Mouse (Mus musculus): ENCODE measurements at regions not wholly inside any gene's neighbourhood (a gene's known extent, or its start where the extent isn't known, plus 50 kb on each side); places are given as distances from the start of the nearest gene placed in this dataset.

GRCm38 (mm10) chr2:51316452-51316851, 167.5 kb upstream of the Rnd3 start:
- no peak for TF ChIP-seq GATA4 (IDR thresholded peaks at IDR 0.05; ENCODE audit: insufficient replicate concordance, low read length)

- TF ChIP-seq GATA4 (IDR thresholded peaks at IDR 0.05; ENCODE audit: insufficient replicate concordance, low read length), result no peak
Observed at GRCm38 (mm10) chr2:51313414-51313813, 164.5 kb upstream of the Rnd3 start.

- no peak for TF ChIP-seq GATA4 (IDR thresholded peaks at IDR 0.05; ENCODE audit: insufficient replicate concordance, low read length)
Observed at GRCm38 (mm10) chr2:51306257-51306656, 157.3 kb upstream of the Rnd3 start.

- TF ChIP-seq GATA4 (IDR thresholded peaks at IDR 0.05; ENCODE audit: insufficient replicate concordance, low read length), result peak; percentile 61; the same call in 1 of the 2 replicates
Observed at GRCm38 (mm10) chr2:51305411-51305810, 156.5 kb upstream of the Rnd3 start.

GRCm38 (mm10) chr2:51304694-51305093, 155.8 kb upstream of the Rnd3 start:
- TF ChIP-seq GATA4 (IDR thresholded peaks at IDR 0.05; ENCODE audit: insufficient replicate concordance, low read length), result no peak

GRCm38 (mm10) chr2:51290659-51291260, 141.8 kb upstream of the Rnd3 start:
- no peak for TF ChIP-seq GATA4 (IDR thresholded peaks at IDR 0.05; ENCODE audit: insufficient replicate concordance, low read length)

- no peak for TF ChIP-seq GATA4 (IDR thresholded peaks at IDR 0.05; ENCODE audit: insufficient replicate concordance, low read length)
Observed at GRCm38 (mm10) chr2:51288678-51289077, 139.8 kb upstream of the Rnd3 start.

- no peak for TF ChIP-seq GATA4 (IDR thresholded peaks at IDR 0.05; ENCODE audit: insufficient replicate concordance, low read length)
Observed at GRCm38 (mm10) chr2:51285632-51286031, 136.7 kb upstream of the Rnd3 start.

- no peak for TF ChIP-seq GATA4 (IDR thresholded peaks at IDR 0.05; ENCODE audit: insufficient replicate concordance, low read length)
Observed at GRCm38 (mm10) chr2:51284781-51285225, 135.9 kb upstream of the Rnd3 start.

- no peak for TF ChIP-seq GATA4 (IDR thresholded peaks at IDR 0.05; ENCODE audit: insufficient replicate concordance, low read length)
Observed at GRCm38 (mm10) chr2:51279396-51280045, 130.6 kb upstream of the Rnd3 start.

GRCm38 (mm10) chr2:51278824-51279223, 129.9 kb upstream of the Rnd3 start:
- TF ChIP-seq GATA4 (IDR thresholded peaks at IDR 0.05; ENCODE audit: insufficient replicate concordance, low read length), result no peak

- TF ChIP-seq GATA4 (IDR thresholded peaks at IDR 0.05; ENCODE audit: insufficient replicate concordance, low read length), result no peak
Observed at GRCm38 (mm10) chr2:51278356-51278755, 129.4 kb upstream of the Rnd3 start.

GRCm38 (mm10) chr2:51276591-51276990, 127.7 kb upstream of the Rnd3 start:
- TF ChIP-seq GATA4 (IDR thresholded peaks at IDR 0.05; ENCODE audit: insufficient replicate concordance, low read length), result no peak

GRCm38 (mm10) chr2:51273300-51273699, 124.4 kb upstream of the Rnd3 start:
- no peak for TF ChIP-seq GATA4 (IDR thresholded peaks at IDR 0.05; ENCODE audit: insufficient replicate concordance, low read length)

- TF ChIP-seq GATA4 (IDR thresholded peaks at IDR 0.05; ENCODE audit: insufficient replicate concordance, low read length), result no peak
Observed at GRCm38 (mm10) chr2:51268532-51268931, 119.6 kb upstream of the Rnd3 start.

GRCm38 (mm10) chr2:51267662-51268061, 118.8 kb upstream of the Rnd3 start:
- no peak for TF ChIP-seq GATA4 (IDR thresholded peaks at IDR 0.05; ENCODE audit: insufficient replicate concordance, low read length)

- no peak for TF ChIP-seq GATA4 (IDR thresholded peaks at IDR 0.05; ENCODE audit: insufficient replicate concordance, low read length)
Observed at GRCm38 (mm10) chr2:51262506-51262905, 113.6 kb upstream of the Rnd3 start.
